Mouse (Mus musculus) cerebellum, postnatal 25 days (tissue): ENCODE results near the gene Chka.
A peak's percentile ranks its signal among the peaks of the same experiment; 100 is the strongest.

Experiments used
- DNase-seq, 2 experiments: peaks; one replicate each; pipeline ENCODE4 v3.0.0; 2021; ENCODE audit warnings: mixed read lengths in 2 of 2

Chka gene

GRCm38 (mm10) chr19:3851502-3851962 lies at the start of gene Chka:
TSS of gene Chka (plus strand) at chr19:3851773.
- DNase-seq, result peak; percentile 99

- no peak for DNase-seq
Measured at GRCm38 (mm10) chr19:3805526-3805925, 46.0 kb upstream of the Chka start.

- no peak for DNase-seq
Measured at GRCm38 (mm10) chr19:3810536-3811233, 40.9 kb upstream of the Chka start.

GRCm38 (mm10) chr19:3814461-3814860 lies 37.1 kb upstream of the Chka start:
- peak; percentile 63 to 70 for DNase-seq

GRCm38 (mm10) chr19:3815824-3816223 lies 35.7 kb upstream of the Chka start:
- DNase-seq, result no peak

- DNase-seq, result no peak
Measured at GRCm38 (mm10) chr19:3819080-3819479, 32.5 kb upstream of the Chka start.

GRCm38 (mm10) chr19:3819899-3820444 lies 31.6 kb upstream of the Chka start:
- no peak for DNase-seq

- no peak for DNase-seq
Measured at GRCm38 (mm10) chr19:3825044-3825443, 26.5 kb upstream of the Chka start.

- DNase-seq, result no peak
Measured at GRCm38 (mm10) chr19:3829863-3830262, 21.7 kb upstream of the Chka start.

GRCm38 (mm10) chr19:3831716-3832115 lies 19.9 kb upstream of the Chka start:
- no peak for DNase-seq

GRCm38 (mm10) chr19:3832851-3833353 lies 18.7 kb upstream of the Chka start:
- DNase-seq, result peak; percentile 92 to 93

- DNase-seq, result no peak
Measured at GRCm38 (mm10) chr19:3834301-3834700, 17.3 kb upstream of the Chka start.

GRCm38 (mm10) chr19:3836791-3837190 lies 14.8 kb upstream of the Chka start:
- DNase-seq, result no peak

GRCm38 (mm10) chr19:3838931-3839330 lies 12.6 kb upstream of the Chka start:
- no peak for DNase-seq

GRCm38 (mm10) chr19:3839686-3840085 lies 11.9 kb upstream of the Chka start:
- DNase-seq, result no peak

- DNase-seq, result peak in 1 of 2 experiments; percentile 35
Measured at GRCm38 (mm10) chr19:3840214-3840651, 11.3 kb upstream of the Chka start.

GRCm38 (mm10) chr19:3840685-3841084 lies 10.9 kb upstream of the Chka start:
- no peak for DNase-seq

GRCm38 (mm10) chr19:3842359-3843148 lies 9.0 kb upstream of the Chka start:
- no peak for DNase-seq

GRCm38 (mm10) chr19:3843629-3844028 lies 7.9 kb upstream of the Chka start:
- no peak for DNase-seq

- peak; percentile 39 to 58 for DNase-seq
Measured at GRCm38 (mm10) chr19:3844836-3845235, 6.7 kb upstream of the Chka start.

GRCm38 (mm10) chr19:3845339-3845738 lies 6.2 kb upstream of the Chka start:
- DNase-seq, result peak; percentile 31 to 38

- DNase-seq, result peak; percentile 92 to 94
Measured at GRCm38 (mm10) chr19:3845803-3846406, 5.7 kb upstream of the Chka start.
